In genomic region chr9:110759265-110759664, GRCm38 (mm10) we compare ENCODE assay signal across 10 mouse cellular contexts. TPM values are rescaled to one million over a fixed set of nuclear protein-coding genes. Genes with fewer than 3 reads are reported as not detected.
A peak's percentile ranks its signal among the peaks of the same experiment; 100 is the strongest.
DNase-seq lines count a peak whose midpoint lies in the region; ATAC-seq and TF ChIP-seq lines count a peak whose summit lies in the region.
"Had no signal": no experiment of that assay in that cellular context is flagged by ENCODE, and none has a peak within 500 bp of the region (broad histone marks: within the 10 kb centered on the region; RNA-seq: fewer than 3 reads in every experiment).

No protein-coding gene starts in this region.

- H3K9me3 ChIP-seq in hindbrain, embryonic 11.5 days (ENCODE audit: control insufficient read depth, low read length), result no peaks in the 10 kb centered on the region
- no peaks in the 10 kb centered on the region for H3K9me3 ChIP-seq in hindbrain, embryonic 14.5 days (ENCODE audit: control insufficient read depth, low read length)
- H3K9me3 ChIP-seq in ES-Bruce4 (replicated peaks; ENCODE audit: control insufficient read depth, insufficient read depth, low read length, poor library complexity, severe bottlenecking), result no peaks in the 10 kb centered on the region
- H3K9me3 ChIP-seq in intestine, postnatal 0 days (ENCODE audit: control insufficient read depth), result no peaks in the 10 kb centered on the region
- H3K9me3 ChIP-seq: hindbrain, embryonic 15.5 days had no signal

- no peak overlapping the region for H3K4me3 ChIP-seq in hindbrain, embryonic 11.5 days (ENCODE audit: low read depth, low read length)
- no peak overlapping the region for H3K4me3 ChIP-seq in hindbrain, embryonic 14.5 days (replicated peaks; ENCODE audit: low read length)
- H3K4me3 ChIP-seq in ES-Bruce4 (ENCODE audit: low read depth, low read length), result no peak overlapping the region
- no peak overlapping the region for H3K4me3 ChIP-seq in intestine, postnatal 0 days (ENCODE audit: low read depth, low read length)
- H3K4me3 ChIP-seq: hindbrain, embryonic 15.5 days had no signal

- no peak overlapping the region for H3K9ac ChIP-seq in hindbrain, embryonic 11.5 days (ENCODE audit: low read depth, low read length)
- H3K9ac ChIP-seq in hindbrain, embryonic 14.5 days, result no peak overlapping the region
- H3K9ac ChIP-seq in ES-Bruce4 (ENCODE audit: low read depth, poor library complexity, severe bottlenecking), result no peak overlapping the region
- no peak overlapping the region for H3K9ac ChIP-seq in intestine, postnatal 0 days (ENCODE audit: low read depth, low read length)
- H3K9ac ChIP-seq: hindbrain, embryonic 15.5 days had no signal

- no peak for TF ChIP-seq POLR2A in ES-Bruce4 (IDR thresholded peaks at IDR 0.05; ENCODE audit: insufficient read depth, low read length)

- no peak for ATAC-seq in hindbrain, embryonic 11.5 days (ENCODE audit: low FRiP score)
- no peak for ATAC-seq in hindbrain, embryonic 14.5 days (ENCODE audit: low FRiP score)
- peak; percentile 90 for ATAC-seq in common myeloid progenitor, adult 5-6 weeks (replicated peaks; ENCODE audit: low read depth, poor library complexity, severe bottlenecking)
- no peak for ATAC-seq in intestine, postnatal 0 days

- peak; percentile 70 for DNase-seq in hindbrain, embryonic 11.5 days (ENCODE audit: low spot score)
- DNase-seq in hindbrain, embryonic 14.5 days (ENCODE audit: low spot score), result no peak
- peak; percentile 64 for DNase-seq in liver
- DNase-seq in natural killer cell, adult 2 months (ENCODE audit: low spot score in 2 of 2), result peak; percentile 33 to 36
- no peak for DNase-seq in yolk sac, embryonic 10.5 days (ENCODE audit: low spot score)

- no peak overlapping the region for H3K4me2 ChIP-seq in hindbrain, embryonic 11.5 days (replicated peaks; ENCODE audit: low read depth, low read length)
- H3K4me2 ChIP-seq in hindbrain, embryonic 14.5 days (replicated peaks), result no peak overlapping the region
- no peak overlapping the region for H3K4me2 ChIP-seq in intestine, postnatal 0 days (replicated peaks; ENCODE audit: low read depth)
- H3K4me2 ChIP-seq: hindbrain, embryonic 15.5 days had no signal

- no peaks in the 10 kb centered on the region for H3K4me1 ChIP-seq in hindbrain, embryonic 11.5 days (replicated peaks; ENCODE audit: control insufficient read depth, insufficient read depth, low read length)
- no peaks in the 10 kb centered on the region for H3K4me1 ChIP-seq in hindbrain, embryonic 14.5 days (replicated peaks; ENCODE audit: control insufficient read depth, insufficient read depth, low read length)
- H3K4me1 ChIP-seq in ES-Bruce4 (ENCODE audit: control insufficient read depth, insufficient read depth, low read length), result no peaks in the 10 kb centered on the region
- no peaks in the 10 kb centered on the region for H3K4me1 ChIP-seq in intestine, postnatal 0 days (replicated peaks; ENCODE audit: control insufficient read depth, insufficient read depth, low read length)
- H3K4me1 ChIP-seq: hindbrain, embryonic 15.5 days had no signal

- no peaks in the 10 kb centered on the region for H3K36me3 ChIP-seq in hindbrain, embryonic 11.5 days (ENCODE audit: control insufficient read depth, insufficient read depth, low read length)
- H3K36me3 ChIP-seq in hindbrain, embryonic 14.5 days (replicated peaks; ENCODE audit: control insufficient read depth, insufficient read depth), result no peaks in the 10 kb centered on the region
- H3K36me3 ChIP-seq in ES-Bruce4 (ENCODE audit: control insufficient read depth, insufficient read depth, low read length, poor library complexity, severe bottlenecking), result no peaks in the 10 kb centered on the region
- no peaks in the 10 kb centered on the region for H3K36me3 ChIP-seq in intestine, postnatal 0 days (ENCODE audit: control insufficient read depth, insufficient read depth)
- H3K36me3 ChIP-seq: hindbrain, embryonic 15.5 days had no signal

- 56% methylated on average over 2 of the region's 2 CpGs for WGBS in hindbrain, embryonic 11.5 days
- WGBS in hindbrain, embryonic 14.5 days, result 58% methylated on average over 2 of the region's 2 CpGs
- 53% methylated on average over 2 of the region's 2 CpGs for WGBS in intestine, postnatal 0 days

- no peak overlapping the region for H3K27ac ChIP-seq in hindbrain, embryonic 11.5 days (ENCODE audit: low read depth, low read length)
- no peak overlapping the region for H3K27ac ChIP-seq in hindbrain, embryonic 14.5 days
- H3K27ac ChIP-seq in ES-Bruce4 (ENCODE audit: insufficient read depth, low read length), result no peak overlapping the region
- no peak overlapping the region for H3K27ac ChIP-seq in intestine, postnatal 0 days (ENCODE audit: low read depth, low read length)
- H3K27ac ChIP-seq: hindbrain, embryonic 15.5 days had no signal

- TF ChIP-seq CTCF in ES-Bruce4 (IDR thresholded peaks at IDR 0.05; ENCODE audit: low read depth, low read length), result peak; percentile 72
- TF ChIP-seq CTCF in intestine, postnatal 0 days (IDR thresholded peaks at IDR 0.05; ENCODE audit: low read depth), result peak; percentile 83

- no peak for TF ChIP-seq EP300 in ES-Bruce4 (IDR thresholded peaks at IDR 0.05; ENCODE audit: insufficient read depth, low read depth, low read length)

- H3K27me3 ChIP-seq in hindbrain, embryonic 11.5 days (ENCODE audit: control insufficient read depth, insufficient read depth, low read length), result no peaks in the 10 kb centered on the region
- H3K27me3 ChIP-seq in hindbrain, embryonic 14.5 days (ENCODE audit: control insufficient read depth, insufficient read depth, low read length), result no peaks in the 10 kb centered on the region
- H3K27me3 ChIP-seq in ES-Bruce4 (ENCODE audit: control insufficient read depth, insufficient read depth, low read length, poor library complexity, severe bottlenecking), result no peaks in the 10 kb centered on the region
- no peaks in the 10 kb centered on the region; the same call in 1 of the 2 replicates for H3K27me3 ChIP-seq in intestine, postnatal 0 days (replicated peaks; ENCODE audit: control insufficient read depth, insufficient read depth, low read length)
- H3K27me3 ChIP-seq: hindbrain, embryonic 15.5 days had no signal

RNA-seq across cellular contexts. Expression of gene Pth1r, which starts 12.3 kb away (rescaled TPM):
- 21.9 and 23.9 TPM in 2 replicates for polyA plus RNA-seq in hindbrain, embryonic 11.5 days (2014; fragmentation: Nextera tagmentation; extraction: Ambion mirVana)
- 10.1 and 12.8 TPM in 2 replicates for polyA plus RNA-seq in hindbrain, embryonic 14.5 days (2014; fragmentation: Nextera tagmentation; extraction: Ambion mirVana)
- polyA plus RNA-seq in ES-Bruce4 (2011; ENCODE audit: insufficient read depth, insufficient read length, low read depth, missing spikeins), result 3.4 and 4.6 TPM in 2 replicates
- total RNA-seq in common myeloid progenitor, adult 5-6 weeks (2017), result 0.23 TPM in 1 of 2 replicates, not detected in the other
- polyA plus RNA-seq in intestine, postnatal 0 days (2015; fragmentation: Nextera tagmentation; extraction: Ambion mirVana), result 8.9 and 9.1 TPM in 2 replicates

RNA-seq across cellular contexts. Expression of gene Myl3, which starts 17.6 kb away (rescaled TPM):
- 0.42 and 0.73 TPM in 2 replicates for polyA plus RNA-seq in hindbrain, embryonic 11.5 days (2014; fragmentation: Nextera tagmentation; extraction: Ambion mirVana)
- 0.26 and 0.43 TPM in 2 replicates for polyA plus RNA-seq in hindbrain, embryonic 14.5 days (2014; fragmentation: Nextera tagmentation; extraction: Ambion mirVana)
- 2.2 and 4.1 TPM in 2 replicates for polyA plus RNA-seq in ES-Bruce4 (2011; ENCODE audit: insufficient read depth, insufficient read length, low read depth, missing spikeins)
- total RNA-seq in common myeloid progenitor, adult 5-6 weeks (2017), result not detected in 2 replicates
- polyA plus RNA-seq in intestine, postnatal 0 days (2015; fragmentation: Nextera tagmentation; extraction: Ambion mirVana), result 0.16 TPM in 1 of 2 replicates, not detected in the other

RNA-seq across cellular contexts. Expression of gene Prss42, which starts 38.7 kb away (rescaled TPM):
- polyA plus RNA-seq in hindbrain, embryonic 11.5 days (2014; fragmentation: Nextera tagmentation; extraction: Ambion mirVana), result not detected in 2 replicates
- polyA plus RNA-seq in hindbrain, embryonic 14.5 days (2014; fragmentation: Nextera tagmentation; extraction: Ambion mirVana), result not detected in 2 replicates
- 8.7 and 11.0 TPM in 2 replicates for polyA plus RNA-seq in ES-Bruce4 (2011; ENCODE audit: insufficient read depth, insufficient read length, low read depth, missing spikeins)
- total RNA-seq in common myeloid progenitor, adult 5-6 weeks (2017), result not detected in 2 replicates
- polyA plus RNA-seq in intestine, postnatal 0 days (2015; fragmentation: Nextera tagmentation; extraction: Ambion mirVana), result not detected in 2 replicates
- total RNA-seq: adrenal gland, postnatal 4 days had no signal
- polyA plus RNA-seq: hindbrain, embryonic 15.5 days had no signal

RNA-seq across cellular contexts. Expression of gene Prss44, which starts 54.5 kb away (rescaled TPM):
- not detected in 2 replicates for polyA plus RNA-seq in hindbrain, embryonic 11.5 days (2014; fragmentation: Nextera tagmentation; extraction: Ambion mirVana)
- polyA plus RNA-seq in hindbrain, embryonic 14.5 days (2014; fragmentation: Nextera tagmentation; extraction: Ambion mirVana), result not detected in 2 replicates
- 0.54 and 2.1 TPM in 2 replicates for polyA plus RNA-seq in ES-Bruce4 (2011; ENCODE audit: insufficient read depth, insufficient read length, low read depth, missing spikeins)
- not detected in 2 replicates for total RNA-seq in common myeloid progenitor, adult 5-6 weeks (2017)
- polyA plus RNA-seq in intestine, postnatal 0 days (2015; fragmentation: Nextera tagmentation; extraction: Ambion mirVana), result not detected in 2 replicates
- total RNA-seq: adrenal gland, postnatal 4 days had no signal
- polyA plus RNA-seq: hindbrain, embryonic 15.5 days had no signal

Comparison
In these comparisons a context has a peak if more than half of its experiments do, and no peak if none do; other contexts are left out.
1. DNase-seq: peak in hindbrain, embryonic 11.5 days (single experiment), liver (single experiment) and natural killer cell, adult 2 months (2 of 2); none in hindbrain, embryonic 14.5 days (single experiment) and yolk sac, embryonic 10.5 days (single experiment).